Mouse (Mus musculus) kidney, postnatal 14 days (tissue): Measurements from ENCODE around the gene Sebox.

Experiments used
- DNase-seq: peaks from one replicate; pipeline ENCODE4 v3.0.0; 2022; ENCODE audit warnings: mixed read lengths

Gene Sebox

GRCm38 (mm10) chr11:78502909-78503650 lies at the start of gene Sebox:
Gene Sebox, plus strand, starts transcription at chr11:78503447.
- no peak for DNase-seq

- peak; percentile 73 for DNase-seq
These were observed 49.6 kb upstream of the Sebox start for GRCm38 (mm10) chr11:78453675-78454074.

- DNase-seq: no peak
These were observed 49.0 kb upstream of the Sebox start for GRCm38 (mm10) chr11:78454276-78454675.

GRCm38 (mm10) chr11:78455308-78455707 lies 47.9 kb upstream of the Sebox start:
- peak; percentile 58 for DNase-seq

- DNase-seq: no peak
These were observed 44.5 kb upstream of the Sebox start for GRCm38 (mm10) chr11:78458740-78459139.

- DNase-seq: no peak
These were observed 41.4 kb upstream of the Sebox start for GRCm38 (mm10) chr11:78461894-78462293.

- no peak for DNase-seq
These were observed 40.6 kb upstream of the Sebox start for GRCm38 (mm10) chr11:78462669-78463068.

- no peak for DNase-seq
These were observed 39.8 kb upstream of the Sebox start for GRCm38 (mm10) chr11:78463286-78464036.

- DNase-seq: no peak
These were observed 38.1 kb upstream of the Sebox start for GRCm38 (mm10) chr11:78465116-78465515.

- peak; percentile 91 for DNase-seq
These were observed 37.6 kb upstream of the Sebox start, which contains the start of gene Slc46a1 for GRCm38 (mm10) chr11:78465568-78466180. Gene Slc46a1, plus strand, starts transcription at chr11:78465697.

GRCm38 (mm10) chr11:78466242-78466912 lies 36.9 kb upstream of the Sebox start:
- DNase-seq: no peak

- no peak for DNase-seq
These were observed 35.7 kb upstream of the Sebox start for GRCm38 (mm10) chr11:78467515-78467914.

GRCm38 (mm10) chr11:78467932-78468331 lies 35.3 kb upstream of the Sebox start:
- DNase-seq: no peak

GRCm38 (mm10) chr11:78471326-78472103 lies 31.7 kb upstream of the Sebox start:
- no peak for DNase-seq

GRCm38 (mm10) chr11:78475289-78475688 lies 28.0 kb upstream of the Sebox start:
- DNase-seq: no peak

- DNase-seq: no peak
These were observed 19.6 kb upstream of the Sebox start for GRCm38 (mm10) chr11:78483639-78484038.

GRCm38 (mm10) chr11:78488168-78488567 lies 15.1 kb upstream of the Sebox start:
- peak; percentile 72 for DNase-seq

- DNase-seq: peak; percentile 12
These were observed 12.4 kb upstream of the Sebox start for GRCm38 (mm10) chr11:78490781-78491241.

GRCm38 (mm10) chr11:78495904-78496303 lies 7.3 kb upstream of the Sebox start:
- peak; percentile 51 for DNase-seq

GRCm38 (mm10) chr11:78497071-78497541 lies 6.1 kb upstream of the Sebox start:
- DNase-seq: peak; percentile 26

GRCm38 (mm10) chr11:78497544-78498522 lies 5.4 kb upstream of the Sebox start, which contains the start of gene Sarm1:
Gene Sarm1, minus strand, starts transcription at chr11:78497754.
- DNase-seq: peak; percentile 93
